Mouse (Mus musculus) kidney, postnatal 25 days (tissue): Measurements from ENCODE around the gene Ptprn2.

ENCODE experiments used
- DNase-seq, 2 experiments: peaks; one replicate each; pipeline ENCODE4 v3.0.0; 2021; ENCODE audit warnings: mixed read lengths in 2 of 2

The Ptprn2 gene

DNA sequence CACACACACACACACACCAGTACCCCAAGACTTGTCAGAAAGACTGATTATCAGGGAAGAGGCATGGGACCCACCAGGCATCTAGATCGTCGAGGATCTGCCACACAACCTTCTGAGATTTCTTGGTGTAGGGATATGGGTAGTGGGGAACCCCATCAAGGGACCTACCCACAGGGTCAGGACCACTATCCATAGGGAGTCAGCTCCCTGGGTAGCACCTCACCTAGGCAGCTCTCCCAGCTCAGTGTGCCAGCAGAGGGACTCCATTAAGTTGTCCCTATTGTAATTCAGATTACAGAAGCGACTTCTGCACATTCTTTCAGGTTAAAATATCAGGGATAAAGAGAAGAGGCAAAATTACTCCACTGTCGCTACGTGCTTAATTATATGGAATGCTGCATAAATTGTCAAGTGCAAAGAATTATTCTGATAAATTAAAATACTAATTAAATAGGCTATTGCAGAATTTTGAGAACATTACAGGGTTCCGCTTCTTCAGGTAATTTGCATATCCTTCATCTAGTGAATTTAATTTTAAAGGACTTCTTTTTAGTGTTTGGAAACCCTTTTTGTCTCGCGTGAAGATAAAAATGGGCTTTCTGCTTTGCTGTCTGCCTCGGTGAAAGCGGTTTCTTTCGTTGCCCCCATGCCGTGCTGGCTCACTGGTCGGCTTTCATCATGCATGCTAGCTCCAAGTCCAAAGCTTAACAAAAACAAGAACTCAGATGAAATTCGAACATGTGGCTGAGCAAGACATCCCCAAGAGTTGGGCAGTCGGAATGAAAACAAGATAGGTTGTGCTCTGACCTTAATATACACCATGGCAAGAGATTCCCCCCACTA, 531.5 kb downstream of the Ptprn2 start:
- DNase-seq: no peak

DNA sequence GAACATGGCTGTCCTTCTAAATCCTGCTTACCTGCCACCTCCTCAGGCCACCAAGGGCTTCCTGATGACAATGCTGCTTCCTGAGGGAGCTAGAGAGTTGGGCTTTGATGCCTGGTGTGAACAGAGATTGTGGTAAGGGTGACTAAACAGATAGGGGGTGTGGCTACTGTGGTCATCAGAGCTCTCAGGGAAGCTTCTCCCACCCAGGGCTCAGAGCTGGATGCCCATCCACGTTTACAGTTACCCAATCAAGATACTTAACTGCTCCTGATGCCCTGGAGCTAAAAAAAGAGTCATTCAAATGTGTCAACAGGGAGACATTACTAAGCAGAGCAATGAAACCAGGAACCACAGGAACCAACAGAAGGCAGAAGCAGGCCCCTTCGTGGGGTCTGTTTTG, 532.4 kb downstream of the Ptprn2 start:
- no peak for DNase-seq

DNA sequence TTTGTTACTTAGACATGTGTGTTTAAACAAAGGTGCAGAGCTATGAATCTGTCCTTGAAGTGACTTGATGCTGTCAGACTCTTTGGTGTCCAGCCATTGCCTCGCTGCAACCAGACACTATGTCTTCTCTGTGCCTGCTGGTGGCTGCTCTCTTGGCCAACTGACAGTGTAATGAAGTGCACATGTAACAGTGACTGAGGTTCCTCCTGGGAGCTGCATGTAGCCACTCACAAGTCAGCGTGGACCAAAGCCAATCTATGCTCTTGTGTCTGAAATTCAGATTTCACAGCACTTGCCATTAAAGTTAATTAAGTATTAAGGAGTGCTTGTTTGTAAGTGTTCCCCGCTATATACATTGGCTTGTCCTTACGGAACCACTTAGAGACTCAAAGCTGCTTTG, 537.7 kb downstream of the Ptprn2 start:
- DNase-seq: no peak

DNA sequence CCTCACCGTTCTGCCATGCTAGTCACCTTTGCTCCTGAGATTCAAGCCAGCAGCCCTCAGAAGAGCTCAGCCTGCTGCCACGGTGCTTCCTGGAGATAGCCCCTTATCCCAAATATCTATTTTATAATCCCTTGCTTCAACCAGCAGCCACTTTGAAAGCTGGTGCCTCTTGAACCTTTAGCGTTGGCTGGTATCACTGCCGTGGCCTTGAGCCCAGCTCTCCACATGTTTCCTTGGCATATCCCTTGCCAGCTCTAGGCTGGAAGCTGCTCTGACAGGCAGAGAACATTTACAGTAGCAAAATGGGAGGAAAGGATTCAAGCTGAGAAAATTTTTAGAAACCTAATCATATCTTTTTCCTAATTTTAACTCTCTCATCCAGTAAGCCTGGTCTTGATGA, 539.4 kb downstream of the Ptprn2 start:
- DNase-seq: no peak

DNA sequence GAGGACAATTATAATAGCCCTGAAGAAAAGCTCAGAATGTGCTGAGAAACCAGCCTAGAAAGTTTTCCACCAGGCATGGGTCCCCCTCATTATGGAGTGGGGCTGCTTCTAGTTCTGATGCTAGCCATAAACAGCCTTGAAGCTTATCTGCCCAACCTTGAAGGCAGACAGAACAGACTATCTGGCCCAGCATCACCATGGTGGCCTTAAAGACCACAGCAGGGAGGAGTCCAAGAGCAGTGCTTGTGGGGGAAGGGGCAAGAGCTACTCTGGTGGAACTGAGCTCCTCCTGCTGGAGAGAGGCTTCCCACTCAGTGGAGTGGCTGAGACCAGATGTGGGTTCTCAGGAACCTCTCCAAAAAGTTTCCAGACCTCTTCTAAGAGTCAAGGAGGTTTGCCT, 540.2 kb downstream of the Ptprn2 start:
- DNase-seq: no peak

DNA sequence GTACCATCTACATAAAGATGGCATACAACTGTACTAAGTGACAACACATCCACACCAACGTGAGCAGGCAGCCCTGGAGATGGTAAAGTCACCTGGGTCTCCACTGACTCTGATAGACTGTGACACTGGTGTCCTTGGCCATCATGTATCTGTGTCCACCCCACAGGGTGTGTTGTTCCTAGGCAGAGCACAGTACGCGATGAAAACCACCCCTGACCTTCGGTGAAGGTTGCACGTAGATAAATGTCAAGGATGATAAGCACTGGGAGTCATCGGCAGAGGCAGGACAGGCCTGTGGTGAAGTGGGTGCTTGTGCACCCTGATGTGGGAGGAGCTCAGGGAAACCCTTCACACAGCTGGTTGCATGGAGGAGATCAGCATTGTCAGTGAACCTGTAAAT, 541.8 kb downstream of the Ptprn2 start:
- DNase-seq: no peak

DNA sequence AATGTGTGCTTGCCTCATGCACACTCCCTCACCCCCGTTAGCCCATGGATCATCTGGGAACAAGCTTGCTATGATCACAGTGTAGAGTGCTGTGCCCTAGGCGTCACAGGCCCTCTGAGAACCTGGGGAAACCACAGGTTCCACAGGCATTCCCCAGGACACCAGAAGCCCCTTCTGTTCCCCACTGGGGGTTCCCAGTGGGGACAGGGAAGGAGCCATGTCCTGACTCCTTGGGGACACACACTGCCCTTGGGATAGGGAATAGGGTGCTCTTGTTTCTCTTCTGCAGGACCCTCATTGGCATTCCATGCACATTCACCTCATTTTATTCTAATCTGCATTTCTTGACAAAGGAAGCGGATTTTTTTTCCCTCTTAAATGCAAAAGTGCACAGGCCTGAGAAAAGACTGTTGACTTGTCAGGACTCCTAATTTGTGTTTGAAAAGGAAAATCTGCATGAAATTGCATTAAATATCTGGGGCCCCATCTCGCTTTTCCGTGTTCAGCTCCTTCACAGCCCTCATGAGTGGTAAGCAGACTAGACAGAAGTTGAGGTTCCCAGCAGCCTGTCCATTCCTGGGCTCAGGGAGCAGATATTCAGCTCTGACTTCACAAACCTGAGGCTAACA, 542.9 kb downstream of the Ptprn2 start:
- no peak for DNase-seq

DNA sequence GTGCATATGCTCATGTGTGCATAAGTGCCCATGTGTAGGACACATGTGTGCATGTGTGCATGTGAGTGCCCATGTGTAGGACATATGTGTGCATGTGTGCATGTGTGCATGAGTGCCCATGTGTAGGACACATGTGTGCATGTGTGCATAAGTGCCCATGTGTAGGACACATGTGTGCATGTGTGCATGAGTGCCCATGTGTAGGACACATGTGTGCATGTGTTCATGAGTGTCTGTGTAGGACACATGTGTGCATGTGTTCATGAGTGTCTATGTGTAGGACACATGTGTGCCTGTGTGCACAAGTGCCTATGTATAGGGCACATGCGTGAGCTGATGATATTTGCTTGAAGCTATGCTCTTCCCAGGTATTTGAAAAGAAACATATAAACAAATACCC, 547.7 kb downstream of the Ptprn2 start:
- DNase-seq: no peak

DNA sequence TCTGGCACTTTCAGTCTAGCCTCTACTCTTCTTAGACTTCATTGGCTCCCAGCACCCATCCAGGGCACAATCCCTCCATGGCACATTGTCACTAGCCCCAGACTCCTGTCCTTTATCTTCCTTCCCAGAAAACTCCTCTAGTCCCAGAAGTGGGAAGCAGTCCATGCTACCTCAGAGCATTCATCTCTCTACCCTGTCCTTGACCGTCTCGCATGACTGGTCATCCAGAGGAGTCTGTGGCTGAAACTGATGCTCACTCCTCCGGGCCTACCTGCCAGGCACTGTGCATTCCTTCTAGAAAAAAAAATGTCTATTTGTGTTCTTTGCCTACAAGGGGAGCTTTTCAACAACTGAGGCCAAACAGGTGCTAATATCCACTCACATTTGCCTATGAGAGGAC, 549.0 kb downstream of the Ptprn2 start:
- DNase-seq: no peak

DNA sequence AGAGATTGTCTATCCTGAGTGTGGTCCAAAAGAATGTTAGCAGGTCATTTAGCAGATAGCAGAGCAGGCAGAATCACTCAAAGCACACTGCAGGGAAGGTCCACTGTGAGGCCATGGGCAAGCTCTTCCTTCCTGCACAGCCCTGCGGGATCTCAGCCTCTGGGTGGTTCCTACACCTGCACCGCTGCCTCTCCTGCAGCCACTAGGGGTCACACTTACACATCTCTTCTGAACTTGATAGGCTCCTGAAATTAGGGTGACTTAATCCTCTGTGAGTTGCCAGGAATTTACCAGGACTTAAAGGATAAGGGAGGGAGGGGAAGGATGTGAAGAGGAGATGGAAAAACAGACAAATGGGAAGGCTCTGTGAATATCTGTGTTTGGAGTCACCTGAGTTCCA, 549.7 kb downstream of the Ptprn2 start:
- DNase-seq: peak; percentile 57 to 69

DNA sequence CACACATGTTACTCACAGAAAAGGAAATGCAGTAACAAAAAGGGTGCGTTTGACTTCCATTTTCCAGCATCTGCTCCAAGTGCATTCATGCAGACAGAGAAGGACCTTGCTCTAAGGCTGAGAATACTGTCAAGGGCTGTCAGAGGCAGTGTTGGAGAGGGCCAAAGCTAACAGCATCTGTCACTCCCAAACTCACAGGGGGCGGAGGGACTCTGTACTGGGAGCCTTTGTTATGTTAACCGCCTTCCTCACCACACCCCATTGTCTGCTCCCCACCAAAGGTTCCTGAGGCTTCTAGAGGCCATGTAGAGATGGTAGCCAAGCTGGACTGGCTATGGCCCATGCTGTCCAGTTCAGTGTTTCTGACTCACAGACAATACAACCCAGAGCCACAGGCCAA, 553.9 kb downstream of the Ptprn2 start:
- DNase-seq: no peak

DNA sequence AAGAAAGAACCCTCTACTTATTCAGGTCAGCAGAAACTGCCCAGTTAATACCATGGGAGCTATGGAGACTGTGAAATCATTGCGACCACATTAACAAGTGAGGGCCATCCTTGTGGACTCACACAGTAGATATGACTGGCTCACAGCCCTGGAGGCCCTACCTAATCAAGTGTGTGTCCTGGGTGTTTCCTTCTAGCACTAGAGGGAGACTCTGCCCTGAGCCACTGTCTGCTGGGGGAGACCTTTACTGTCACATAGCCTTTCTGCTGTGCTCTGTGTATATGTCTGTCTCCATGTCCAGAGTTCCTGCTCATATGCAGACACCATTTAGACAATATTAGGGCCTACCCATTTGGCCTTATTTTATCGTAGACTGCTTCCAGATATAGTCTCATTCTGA, 555.9 kb downstream of the Ptprn2 start:
- no peak for DNase-seq

DNA sequence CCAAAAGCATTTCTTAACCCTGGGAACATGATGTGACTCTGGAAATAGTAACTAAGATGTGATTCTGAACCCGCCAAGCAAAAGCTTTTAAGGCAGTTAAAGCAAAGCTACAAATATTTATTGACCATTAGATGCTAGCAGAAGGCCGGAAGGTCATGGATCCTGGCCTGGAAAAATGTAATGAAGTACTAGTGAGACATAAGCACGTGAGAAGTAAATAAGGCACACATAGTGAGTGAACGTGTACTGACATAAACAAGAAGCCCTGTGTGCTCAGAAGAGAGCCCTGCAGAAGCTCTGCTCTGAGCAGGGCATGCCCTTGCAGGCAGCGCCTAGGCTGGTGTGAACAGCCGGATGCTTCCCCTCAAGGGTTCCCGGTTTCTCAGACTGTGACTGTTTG, 557.2 kb downstream of the Ptprn2 start:
- DNase-seq: no peak

DNA sequence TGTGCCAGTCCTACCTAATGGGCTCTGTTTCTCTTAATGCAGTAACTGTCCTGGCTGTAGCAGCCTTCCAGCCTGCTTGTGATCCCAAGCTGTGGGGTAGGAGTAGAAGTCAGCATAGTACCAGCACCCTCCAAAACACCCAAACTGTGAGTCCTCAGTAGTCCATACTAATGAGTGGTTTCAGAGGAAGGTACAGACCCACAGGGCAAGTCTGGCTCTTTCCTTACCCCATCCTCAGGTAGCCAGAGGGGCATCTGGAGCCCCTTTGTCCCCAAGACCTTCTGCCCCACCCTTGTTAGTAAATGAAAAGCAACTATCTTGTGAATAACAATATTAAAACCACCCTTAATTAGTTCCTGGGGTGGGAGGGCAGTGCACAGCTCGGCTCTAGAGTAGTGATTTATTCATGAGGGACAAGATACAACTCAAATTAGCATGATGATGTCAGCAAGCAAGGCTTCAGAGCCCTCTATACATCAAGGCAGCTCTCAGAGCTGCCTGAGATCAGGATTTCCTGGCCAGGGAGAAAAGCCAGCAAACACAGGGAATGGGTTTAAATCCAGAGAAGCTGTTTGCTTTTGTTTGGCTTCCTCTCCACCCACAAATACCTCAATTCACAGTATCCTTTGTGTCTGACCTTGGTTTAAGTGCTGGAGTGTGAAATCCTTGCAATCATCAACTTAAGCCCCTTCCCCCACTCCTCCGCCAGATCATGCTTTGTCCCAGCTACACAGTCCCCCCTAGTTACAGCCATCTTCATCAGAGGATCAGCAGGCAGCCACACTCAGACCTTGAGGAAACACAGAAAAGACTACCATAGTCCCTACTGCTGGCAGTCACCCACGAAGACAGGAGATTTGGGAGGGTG, 562.1 kb downstream of the Ptprn2 start:
- DNase-seq: no peak

DNA sequence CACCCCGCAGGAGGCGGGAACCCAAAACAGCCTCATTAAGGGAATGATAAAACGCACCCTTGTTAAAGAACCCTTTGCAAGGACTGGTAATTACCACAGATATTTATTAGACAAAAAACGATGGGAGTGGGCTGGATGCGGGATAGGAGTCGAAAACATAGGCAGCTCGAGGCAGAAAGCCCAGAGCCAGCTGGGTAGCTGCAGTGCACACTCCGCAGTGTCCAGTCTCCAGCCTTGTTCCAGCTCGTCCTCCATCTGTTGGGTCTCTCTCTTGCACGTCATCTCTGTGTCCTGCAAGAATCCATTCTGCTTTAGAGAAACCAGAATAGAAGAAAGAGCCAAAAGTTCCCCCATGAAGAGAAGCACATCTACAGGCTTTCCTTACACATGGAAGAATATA, 564.3 kb downstream of the Ptprn2 start:
- no peak for DNase-seq

DNA sequence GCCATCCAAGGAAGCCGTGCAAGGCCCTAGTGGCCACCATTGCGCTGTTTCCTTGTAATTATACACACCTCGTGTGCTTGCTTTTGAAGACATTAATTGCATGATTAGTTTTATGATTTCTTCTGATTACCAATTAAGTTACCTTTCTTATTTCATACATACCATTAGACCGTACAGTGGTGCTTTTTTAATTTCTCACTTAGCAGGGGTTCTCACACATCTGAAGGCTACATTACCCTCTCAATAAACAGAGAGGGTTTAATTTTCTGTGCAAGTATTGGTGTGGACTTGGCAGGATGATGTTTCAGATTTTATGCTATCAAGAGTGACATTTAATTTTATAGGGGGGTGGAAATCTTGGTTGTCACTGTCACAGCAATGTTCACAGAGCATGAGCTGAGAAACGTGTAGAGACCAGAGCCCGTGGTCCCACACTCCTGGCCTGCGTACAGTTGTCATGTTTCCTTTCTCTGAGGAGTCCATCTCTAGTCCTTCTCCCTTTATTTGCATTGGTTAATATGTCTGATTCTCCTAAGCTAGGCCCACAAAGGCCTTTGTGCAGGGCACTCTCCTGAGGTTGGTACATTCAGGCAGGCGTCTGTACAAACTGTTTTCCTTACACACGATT, 567.8 kb downstream of the Ptprn2 start:
- no peak for DNase-seq

DNA sequence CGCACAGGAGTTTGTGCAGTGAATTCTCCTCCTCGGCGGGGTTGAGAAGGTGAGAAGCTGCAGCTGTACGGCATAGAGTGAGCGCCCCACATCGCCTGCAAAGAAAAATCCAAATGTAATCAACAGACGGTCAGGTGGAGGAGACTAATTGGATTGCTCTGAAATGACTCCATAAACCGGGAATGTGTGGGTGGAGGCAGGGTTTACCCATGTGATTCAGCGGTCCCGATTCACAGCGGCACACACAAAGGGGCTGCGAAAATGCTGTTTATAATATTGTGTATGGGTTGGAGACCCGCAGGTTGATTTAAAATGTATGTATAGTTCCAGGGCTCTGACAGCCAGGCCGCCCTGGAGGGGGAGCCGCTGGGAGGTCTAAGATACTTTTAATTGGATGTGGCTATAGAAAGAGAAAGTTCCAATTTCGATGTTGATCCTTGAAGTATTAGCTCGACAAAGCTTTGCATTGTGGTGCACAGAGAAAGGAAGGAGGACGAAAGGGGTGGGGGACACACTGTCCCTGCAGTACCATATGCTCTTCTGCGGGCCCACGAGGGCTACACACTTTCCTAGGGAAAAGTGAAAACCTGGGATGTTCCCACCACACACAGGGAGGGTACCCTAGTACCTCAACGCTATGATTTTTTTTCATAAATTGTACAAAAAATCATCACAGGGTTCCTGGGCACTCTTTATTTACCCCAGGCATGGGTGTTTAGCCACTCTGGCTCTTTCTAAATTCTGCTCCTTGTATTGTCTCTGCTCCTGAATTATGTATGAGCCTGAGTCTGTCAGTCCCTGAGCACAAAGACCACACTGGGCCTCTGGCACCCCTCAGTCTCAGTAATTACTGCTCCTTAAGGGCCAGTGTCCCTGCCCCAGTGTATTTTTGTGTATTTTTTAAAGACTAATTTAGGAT, 568.6 kb downstream of the Ptprn2 start:
- DNase-seq: no peak

DNA sequence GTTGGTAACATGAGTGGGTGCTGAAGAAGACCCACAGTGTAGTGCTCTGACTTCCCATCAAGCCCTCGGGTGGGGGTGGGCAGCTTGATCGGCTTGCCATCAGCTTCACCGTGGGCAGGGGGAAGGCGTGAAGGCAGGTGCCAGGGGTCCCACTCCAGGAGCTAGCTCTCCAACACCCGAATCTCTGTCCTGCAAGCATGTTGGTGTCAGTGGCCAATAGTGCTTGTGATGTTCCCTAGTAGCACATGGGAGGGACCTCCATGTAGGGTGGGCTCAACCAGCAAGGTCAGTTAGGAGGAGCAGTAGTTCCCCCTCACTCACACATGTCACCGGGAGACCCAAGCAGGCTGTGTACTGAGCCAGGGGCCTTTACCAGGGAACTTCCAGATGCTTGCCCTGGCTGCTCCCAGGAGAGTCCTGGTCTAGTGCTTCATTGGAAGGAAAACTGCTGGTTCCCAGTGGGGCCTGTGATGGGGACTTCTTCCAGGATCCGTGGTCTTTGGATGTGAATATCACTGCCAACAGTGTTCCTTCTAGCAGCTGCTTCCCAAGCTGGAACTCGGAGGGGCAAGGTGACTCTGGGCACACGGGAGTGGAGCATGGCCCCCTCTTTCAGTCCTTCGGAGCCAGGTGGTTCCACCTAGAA, 569.5 kb downstream of the Ptprn2 start:
- DNase-seq: no peak

DNA sequence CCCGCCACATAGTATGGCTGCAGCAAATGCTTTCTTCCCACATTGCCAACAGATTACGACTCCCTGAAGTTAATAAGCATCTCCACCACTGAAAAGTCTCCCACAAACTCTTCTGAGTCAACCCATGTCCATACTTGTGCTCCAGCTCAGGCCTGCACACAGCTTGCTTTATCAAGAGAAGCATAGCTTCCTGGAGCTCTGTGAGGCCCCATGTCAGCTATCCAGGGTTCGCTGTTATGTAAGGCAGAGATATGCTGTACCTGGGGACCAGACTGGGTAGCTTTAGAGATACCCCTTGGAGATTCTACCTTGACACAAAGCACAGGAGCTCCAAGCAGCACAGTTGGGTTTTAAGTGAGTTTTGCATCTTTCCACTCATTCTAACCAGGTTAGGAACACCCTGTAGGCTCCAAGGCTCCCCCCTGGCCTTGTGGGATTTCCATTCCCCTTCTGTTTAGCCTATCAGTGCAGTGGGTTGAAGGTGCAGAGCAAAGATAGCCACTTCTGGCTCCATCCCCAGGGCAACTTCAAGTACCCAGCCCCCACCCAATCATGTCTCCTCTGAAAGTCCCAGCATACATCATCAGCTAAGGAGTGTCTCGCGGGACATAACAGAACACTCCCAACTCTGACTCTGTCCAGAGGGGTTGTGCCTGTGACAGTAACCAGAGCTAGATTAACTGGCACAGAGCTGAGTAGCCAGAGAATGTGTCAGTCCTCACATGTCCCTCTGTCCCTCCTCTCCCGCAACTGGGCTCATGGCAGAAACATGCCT, 572.9 kb downstream of the Ptprn2 start:
- no peak for DNase-seq

DNA sequence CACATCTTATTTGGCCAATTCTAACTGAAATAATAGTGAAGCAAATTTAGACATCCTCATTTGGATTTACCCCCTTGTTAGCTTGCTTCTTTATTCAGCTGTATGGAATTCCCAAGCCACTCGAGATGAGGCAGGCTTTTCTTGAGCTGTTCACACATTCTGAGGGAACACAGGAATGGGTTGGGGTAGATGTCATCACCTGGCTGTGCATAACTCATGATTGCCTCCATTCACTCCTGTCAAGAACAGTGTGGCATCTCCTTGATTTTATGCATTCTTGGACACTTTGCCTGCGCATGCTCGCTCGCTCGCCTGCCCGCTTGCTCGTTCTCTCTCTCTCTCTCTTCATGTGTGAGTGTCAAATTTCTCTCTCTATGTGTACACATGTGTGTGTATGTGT, 573.5 kb downstream of the Ptprn2 start:
- DNase-seq: no peak

DNA sequence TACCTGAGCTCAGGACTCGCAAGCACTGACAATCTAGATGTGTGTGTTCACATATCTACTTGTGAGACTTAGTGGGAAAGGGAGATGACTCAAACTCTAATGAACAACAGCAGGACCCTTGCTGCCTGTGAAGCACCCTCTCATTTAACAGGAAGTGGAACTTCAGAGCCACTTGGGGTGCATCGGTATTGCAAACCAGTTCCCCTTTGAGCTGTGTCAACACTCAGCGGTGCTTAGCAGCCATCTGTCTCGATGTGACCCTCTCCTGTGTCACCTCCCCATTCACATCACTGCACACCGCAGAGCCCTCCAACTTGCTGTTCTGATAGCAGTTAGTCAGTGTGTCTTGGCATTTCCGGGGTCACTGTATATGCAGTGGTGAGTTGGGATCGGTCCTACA, 592.1 kb downstream of the Ptprn2 start:
- DNase-seq: no peak
